Mouse (Mus musculus) C2C12 (cell line): ENCODE results near the gene Ccdc33.

Source experiments
- CTCF ChIP-seq: IDR thresholded peaks from one replicate; pipeline ENCODE4 v1.5.1; 2011; ENCODE audit not compliant: control insufficient read depth, insufficient read depth, insufficient read length
- MAX ChIP-seq: IDR thresholded peaks from one replicate; pipeline ENCODE4 v1.6.1; 2011; ENCODE audit warnings: mild to moderate bottlenecking, control low read depth
- MYOG ChIP-seq: IDR thresholded peaks from one replicate; pipeline ENCODE4 v1.6.1; 2011; ENCODE audit not compliant: control insufficient read depth, insufficient read length; ENCODE audit errors: extremely low read depth
- USF1 ChIP-seq: IDR thresholded peaks from one replicate; pipeline ENCODE4 v1.6.1; 2011; ENCODE audit warnings: low read depth, mild to moderate bottlenecking, control low read depth, moderate library complexity

GRCm38 (mm10) chr9:57978858-57979257 is 139.8 kb downstream of the Ccdc33 start:
- no peak for TF ChIP-seq MYOG
- TF ChIP-seq CTCF, result no peak
- TF ChIP-seq USF1, result no peak
- no peak for TF ChIP-seq MAX
